Mouse (Mus musculus): Measurements from ENCODE around the gene Ankef1. TPM values are rescaled to one million over a fixed set of nuclear protein-coding genes. Genes with fewer than 3 reads are reported as not detected.

The Ankef1 gene
- polyA plus RNA-seq (2015; fragmentation: Nextera tagmentation; extraction: Ambion mirVana), result 0.89 and 1.2 TPM in 2 replicates

GRCm38 (mm10) chr2:136501651-136502050 lies at the start of gene Ankef1:
Gene Ankef1 (plus strand): TSS chr2:136501910.

Other genes with a start within 250 kb of the Ankef1 start
- gene Pak7, start 113.9 kb upstream of the Ankef1 start, polyA plus RNA-seq (2015; fragmentation: Nextera tagmentation; extraction: Ambion mirVana), result 12.2 and 14.5 TPM in 2 replicates
- gene Snap25, start 211.5 kb downstream of the Ankef1 start, polyA plus RNA-seq (2015; fragmentation: Nextera tagmentation; extraction: Ambion mirVana), result 422 and 458 TPM in 2 replicates